Mouse (Mus musculus): ENCODE results near the gene Krt36.

Gene Krt36

DNA sequence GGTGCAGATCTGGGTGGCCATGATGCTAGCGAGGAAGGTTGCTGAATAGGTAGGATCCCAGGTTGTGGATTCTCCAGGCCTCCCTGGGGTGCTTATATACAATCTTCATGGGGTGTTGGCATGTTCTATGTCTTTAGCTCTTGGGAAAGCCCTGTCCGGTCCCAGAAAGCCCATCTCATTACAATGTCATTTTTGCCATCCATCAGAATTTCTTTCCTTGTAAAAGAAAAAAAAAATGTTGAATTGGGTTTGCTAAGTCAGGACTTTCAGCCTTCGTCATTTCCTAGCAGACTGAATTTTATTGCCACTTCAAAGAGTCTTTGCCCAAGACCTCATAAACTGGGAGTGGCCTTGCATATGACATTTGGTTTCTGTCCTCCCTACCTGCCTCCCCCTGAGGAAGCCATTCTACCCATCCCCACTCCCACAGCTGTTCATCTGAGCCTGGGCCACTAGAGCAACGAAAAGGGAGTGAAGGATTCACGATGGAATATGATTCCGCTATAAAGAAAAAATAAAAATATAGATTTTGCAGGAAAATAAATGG is at the start of gene Krt36:
Gene Krt36, minus strand, starts transcription at position 51 of the 547 bp plus-strand sequence.
- DNase-seq (ENCODE audit: low read depth), result no peak

DNA sequence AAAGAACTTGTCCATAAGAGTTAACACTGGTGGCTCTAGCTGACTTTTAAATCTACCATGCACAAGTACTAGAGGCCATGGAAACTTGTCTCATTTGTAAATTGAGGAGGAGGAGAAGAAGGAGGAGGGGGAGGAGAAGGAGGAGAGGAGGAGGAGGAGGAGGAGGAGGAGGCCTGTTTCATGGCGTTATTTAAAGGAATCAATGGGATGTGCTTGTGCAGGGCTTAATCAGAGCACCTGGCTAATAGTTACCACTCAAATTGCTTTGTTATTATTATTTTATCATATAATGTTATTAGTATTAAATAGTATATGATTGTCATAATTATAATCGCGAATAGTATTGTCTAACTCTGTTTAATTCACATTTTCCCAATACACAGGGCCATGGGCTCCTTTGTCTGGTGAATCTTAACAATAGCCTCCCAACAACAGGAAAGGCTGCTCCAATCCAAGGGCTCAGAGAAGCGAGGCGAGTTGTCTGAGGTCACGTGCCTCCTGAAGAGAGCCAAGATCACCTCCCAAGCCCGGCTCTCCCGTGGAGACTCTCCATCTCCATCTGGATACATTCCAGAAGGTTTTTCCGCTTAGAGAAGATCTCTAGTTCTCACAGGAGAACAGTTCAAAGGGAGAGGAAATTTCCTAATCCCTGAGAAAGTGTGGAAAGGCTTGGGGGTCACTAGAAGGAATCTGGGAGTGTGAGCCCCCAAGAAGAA is 43.3 kb upstream of the Krt36 start, which contains the start of gene Krt19:
Gene Krt19, minus strand, starts transcription at position 51 of the 716 bp plus-strand sequence.
- no peak for DNase-seq (ENCODE audit: low read depth)

DNA sequence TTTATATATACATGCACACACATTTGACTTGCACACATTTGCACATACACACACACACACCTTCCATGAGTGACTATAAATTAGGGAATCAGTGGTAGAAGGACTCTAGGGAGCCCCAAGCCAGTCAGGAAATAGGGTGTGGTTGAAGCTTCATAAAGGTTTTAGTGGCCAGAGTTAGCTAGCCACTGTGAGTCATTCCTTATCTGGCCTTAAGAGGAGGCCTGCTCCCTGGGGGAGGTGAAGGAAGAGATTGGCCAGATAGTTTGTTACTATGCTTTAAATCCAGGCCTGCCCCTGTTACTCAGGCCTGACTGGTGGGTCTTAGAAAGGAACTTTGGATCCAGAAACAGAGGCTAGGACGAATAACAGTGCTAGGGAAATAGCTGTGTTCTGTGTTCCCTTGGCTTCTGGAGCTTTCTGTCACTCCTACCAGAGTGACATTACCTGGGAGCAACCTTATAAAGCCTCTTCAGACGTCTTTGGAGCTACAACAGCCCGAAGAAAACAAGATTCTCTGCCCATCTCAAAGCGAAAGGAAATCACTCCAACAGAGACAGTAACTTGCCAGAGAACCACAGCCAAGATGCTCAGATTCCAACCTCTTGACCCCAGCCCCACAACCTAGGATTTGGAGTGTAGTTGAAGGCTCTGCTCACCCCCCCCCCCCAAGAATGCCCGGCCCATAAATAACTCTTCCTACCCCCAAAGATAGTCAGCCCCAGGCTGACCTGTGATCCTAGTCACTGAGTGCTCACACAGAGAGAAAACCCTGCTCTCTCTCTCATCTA is 42.3 kb upstream of the Krt36 start:
- no peak for DNase-seq (ENCODE audit: low read depth)

DNA sequence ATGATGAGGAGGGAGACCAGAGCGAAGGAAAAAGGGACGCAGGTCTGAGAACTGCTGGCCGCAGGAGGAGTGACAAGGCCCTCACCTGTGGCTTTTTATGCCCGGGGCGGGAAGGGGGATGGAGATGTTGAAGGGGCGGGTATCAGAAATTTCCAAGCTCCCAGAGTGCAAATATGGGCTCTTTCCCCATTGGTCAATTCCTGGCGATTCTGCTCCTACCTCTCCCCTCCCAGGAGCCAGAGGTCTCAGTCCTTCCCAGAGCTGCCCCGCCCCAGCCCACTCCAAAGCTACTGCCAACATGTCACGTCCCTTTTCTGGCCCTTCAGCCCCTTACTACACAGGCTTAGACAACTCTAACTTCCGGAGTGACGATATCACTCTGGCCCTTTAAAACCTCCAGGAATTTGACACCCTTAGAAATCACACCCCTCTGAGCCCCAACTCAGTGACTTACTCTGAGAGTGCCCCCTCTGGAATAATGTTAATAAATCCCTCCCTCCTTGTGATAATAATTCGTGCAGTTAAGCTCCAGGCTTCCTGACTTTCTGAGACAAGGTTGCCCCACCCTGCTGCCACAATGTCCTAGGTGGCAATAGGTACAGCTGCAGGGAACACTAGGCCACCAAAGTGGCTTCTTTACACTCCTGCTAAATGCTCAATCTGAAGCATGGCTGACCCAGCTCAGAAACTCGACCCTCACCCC is 40.6 kb upstream of the Krt36 start:
- no peak for DNase-seq (ENCODE audit: low read depth)

DNA sequence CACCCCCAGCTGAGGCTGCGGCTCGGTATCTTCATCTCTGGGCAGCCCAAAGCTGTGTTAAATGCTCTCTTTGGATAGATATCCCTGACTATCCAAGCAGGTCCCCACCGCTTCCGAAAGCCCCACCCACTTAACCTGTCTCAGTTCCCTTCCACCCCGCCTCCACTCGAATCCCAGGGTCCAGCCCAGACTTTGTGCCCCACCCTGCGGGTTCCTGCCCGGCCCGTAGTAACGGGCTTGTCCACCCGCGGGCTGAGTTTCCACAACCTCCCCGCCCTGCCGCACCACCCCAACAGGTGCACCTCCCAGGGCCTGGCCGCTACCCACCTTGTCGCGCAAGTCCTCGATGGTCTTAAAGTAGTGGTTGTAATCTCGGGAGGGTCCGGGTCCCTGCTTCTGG is 39.7 kb upstream of the Krt36 start:
- no peak for DNase-seq (ENCODE audit: low read depth)

DNA sequence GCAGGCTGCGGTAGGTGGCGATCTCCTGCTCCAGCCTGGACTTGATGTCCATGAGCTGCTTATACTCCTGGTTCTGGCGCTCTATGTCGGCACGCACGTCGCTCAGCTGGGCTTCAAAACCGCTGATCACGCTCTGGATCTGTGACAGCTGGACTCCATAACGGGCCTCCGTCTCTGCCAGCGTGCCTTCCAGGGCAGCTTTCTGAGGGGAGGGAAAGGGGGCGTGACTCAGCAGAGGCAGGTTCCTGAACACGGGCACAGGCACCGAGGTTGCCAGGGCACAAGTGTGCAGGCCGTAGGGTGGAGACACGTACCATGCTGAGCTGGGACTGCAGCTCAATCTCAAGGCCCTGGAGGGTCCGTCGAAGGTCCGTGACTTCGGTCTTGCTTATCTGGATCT is 35.5 kb upstream of the Krt36 start:
- no peak for DNase-seq (ENCODE audit: low read depth)

DNA sequence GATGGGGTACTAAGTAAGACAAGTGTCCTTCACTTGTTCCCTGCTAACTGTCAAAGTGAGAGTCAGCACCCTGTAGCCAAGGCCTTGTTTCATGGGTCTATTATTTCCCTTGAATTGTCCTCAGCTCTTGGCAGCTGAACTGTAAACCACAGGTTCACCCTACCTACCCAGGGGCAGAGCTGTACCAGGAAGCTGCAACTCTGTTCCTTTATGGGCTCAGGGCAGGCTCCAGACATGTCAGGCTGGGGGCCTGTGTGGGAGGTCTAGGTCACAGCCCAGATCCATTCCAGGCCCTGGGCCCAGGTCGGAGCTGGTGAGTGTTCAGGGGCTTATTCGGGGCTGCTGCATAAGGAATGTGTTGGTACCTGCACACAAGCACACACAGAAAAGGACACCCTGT is 34.0 kb upstream of the Krt36 start:
- DNase-seq (ENCODE audit: low read depth), result no peak

DNA sequence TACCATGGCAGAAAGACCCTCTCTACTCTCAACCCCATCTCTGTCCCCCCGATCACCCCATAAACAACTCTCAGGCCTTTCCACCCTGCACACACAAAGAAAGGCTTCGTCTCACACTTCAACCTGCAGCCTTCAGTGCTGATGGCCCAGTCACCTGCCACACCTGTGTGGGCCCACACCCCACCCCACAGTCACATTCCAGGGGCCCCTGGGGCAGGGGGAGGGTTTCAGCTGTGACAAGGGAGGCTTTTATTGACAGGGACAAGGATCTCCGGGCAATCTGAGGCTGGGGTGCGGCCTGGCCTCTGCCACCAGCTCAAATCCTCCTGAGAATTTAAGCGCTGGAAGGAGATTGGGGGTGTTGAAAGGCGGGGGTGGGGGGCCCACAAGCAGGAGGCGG is 33.4 kb upstream of the Krt36 start:
- DNase-seq (ENCODE audit: low read depth), result no peak

DNA sequence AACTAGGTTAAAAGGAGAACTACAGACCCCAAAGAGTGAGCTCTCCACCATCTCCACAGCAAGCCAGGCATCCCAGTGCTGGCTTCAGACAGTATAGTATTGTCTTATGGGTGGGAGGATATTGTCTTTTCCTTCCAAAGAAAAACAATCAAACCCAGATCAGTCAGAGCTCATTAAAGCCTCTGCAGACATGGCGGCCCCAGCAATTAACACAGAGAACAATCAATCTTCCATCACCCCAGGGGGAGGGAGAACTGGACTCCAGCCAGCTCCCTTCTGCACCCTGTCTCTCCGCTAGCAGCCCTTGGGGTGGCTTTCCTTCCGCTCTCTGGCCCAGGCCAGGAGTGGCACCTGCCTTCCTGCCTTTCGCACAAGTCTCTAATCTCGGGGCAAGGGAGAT is 32.3 kb upstream of the Krt36 start:
- DNase-seq (ENCODE audit: low read depth), result no peak

DNA sequence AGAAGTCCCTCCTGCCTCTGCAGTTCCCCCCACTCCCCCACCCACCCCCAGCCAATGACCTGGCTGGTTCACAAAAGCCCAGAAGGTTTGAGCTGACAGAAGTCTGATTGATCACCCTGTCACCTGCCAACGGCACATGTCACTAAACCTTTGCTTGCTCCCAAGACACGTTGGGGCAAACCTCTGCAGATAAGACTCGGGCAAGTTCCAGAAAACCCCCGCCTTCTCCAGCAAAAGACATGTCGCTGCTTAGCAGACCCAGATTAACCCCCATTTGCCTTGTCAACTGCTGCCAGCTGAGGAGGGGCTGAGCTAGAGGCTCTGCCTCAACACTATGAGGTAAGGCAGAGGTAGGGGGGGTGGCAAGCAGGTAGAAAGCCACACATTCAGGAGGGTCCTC is 31.1 kb upstream of the Krt36 start:
- no peak for DNase-seq (ENCODE audit: low read depth)

DNA sequence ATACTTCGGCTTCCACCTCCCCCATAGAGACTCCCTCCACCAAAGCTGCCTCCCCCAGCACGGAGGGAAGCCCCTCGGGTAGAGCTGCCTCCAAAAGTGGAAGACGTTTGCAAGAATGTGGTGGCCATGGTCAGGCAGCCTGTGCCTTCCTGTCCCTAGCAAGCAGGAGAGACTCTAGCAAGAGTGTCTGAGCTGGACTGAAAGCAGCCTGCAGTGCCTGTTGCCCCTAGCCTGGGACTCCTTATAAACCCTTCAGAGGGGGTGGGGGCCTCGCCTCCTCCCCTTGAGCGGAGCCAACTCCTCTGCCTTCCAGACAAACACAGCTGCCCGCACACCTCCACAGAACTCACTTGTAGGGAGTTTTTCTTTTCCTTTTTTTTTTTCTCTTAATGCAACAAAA is 30.3 kb upstream of the Krt36 start, which contains the start of gene Krt15:
Gene Krt15, minus strand, starts transcription at position 198 of the 400 bp plus-strand sequence.
- no peak for DNase-seq (ENCODE audit: low read depth)

DNA sequence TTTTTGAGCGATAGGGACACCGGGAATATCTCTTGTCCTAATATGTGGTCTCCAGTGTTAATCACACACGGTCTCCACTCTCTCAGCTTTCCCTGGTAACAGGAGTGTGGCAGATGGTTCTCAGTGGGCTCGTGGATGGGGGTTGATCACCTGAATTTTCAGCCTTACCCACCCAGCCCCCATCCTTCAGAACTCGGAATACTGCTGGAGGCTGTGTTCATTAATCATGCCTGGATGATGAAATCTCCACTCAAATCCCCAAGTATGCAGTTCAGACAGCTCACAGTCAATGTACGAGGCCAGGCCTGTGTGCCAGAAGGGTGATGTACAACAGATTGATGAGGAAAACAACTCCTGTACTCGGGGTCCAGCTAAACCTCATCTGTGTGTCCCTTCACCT is 19.5 kb upstream of the Krt36 start:
- DNase-seq (ENCODE audit: low read depth), result no peak

DNA sequence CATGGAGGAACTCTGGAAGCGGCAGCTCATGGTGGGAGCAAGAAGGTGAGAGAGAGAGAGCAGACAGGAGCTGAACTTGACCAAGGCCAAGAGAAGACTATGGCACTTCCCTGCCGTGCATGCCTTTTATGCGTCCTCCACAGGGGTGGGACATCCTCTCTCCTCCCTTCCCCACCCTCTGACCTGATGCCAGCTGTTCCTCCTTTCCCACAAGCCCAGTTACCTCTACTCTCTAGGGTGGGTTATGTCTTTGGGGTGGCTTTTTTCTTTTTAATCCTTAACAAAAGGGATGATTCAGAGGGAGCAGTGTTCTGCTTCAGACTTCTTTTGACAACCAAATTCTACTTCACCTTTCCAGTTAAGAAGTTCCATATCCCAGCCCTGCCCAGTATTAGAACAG is 16.0 kb upstream of the Krt36 start, which contains the start of gene Krt13:
Gene Krt13, minus strand, starts transcription at position 101 of the 400 bp plus-strand sequence.
- DNase-seq (ENCODE audit: low read depth), result no peak

DNA sequence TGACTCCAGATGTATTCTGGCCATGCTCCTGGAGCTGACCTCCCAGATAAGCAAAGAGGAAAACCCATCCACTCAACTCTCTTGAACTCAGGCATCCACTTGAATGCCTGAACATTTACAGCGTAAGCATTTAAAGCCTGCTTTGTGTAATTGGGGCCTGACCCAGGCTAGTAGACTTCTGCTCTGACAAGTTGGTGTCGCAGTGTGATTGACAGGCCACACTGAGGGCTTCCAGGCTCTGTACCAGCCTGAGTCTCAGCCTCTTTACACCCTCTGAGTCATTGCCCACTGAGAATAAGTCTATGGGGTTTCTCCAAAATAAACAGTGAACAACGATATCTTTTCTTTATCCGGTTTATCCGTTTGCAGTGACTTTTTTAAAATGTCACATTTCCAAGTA is 14.9 kb upstream of the Krt36 start:
- DNase-seq (ENCODE audit: low read depth), result no peak

DNA sequence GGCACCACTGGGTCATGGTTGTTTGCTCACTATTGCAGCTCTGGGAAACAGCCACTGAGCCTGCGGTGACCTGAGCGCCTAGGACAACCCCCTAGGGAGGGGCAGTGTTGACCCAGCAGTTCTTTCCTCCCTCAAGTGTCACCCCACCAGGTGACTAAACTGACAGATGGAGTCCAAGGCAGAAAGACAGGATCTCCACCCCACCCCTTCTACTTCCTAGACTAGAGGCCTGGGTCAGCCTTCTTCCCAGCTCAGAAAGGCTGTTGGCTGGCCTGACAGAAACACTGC is 8.3 kb upstream of the Krt36 start:
- no peak for DNase-seq (ENCODE audit: low read depth)

DNA sequence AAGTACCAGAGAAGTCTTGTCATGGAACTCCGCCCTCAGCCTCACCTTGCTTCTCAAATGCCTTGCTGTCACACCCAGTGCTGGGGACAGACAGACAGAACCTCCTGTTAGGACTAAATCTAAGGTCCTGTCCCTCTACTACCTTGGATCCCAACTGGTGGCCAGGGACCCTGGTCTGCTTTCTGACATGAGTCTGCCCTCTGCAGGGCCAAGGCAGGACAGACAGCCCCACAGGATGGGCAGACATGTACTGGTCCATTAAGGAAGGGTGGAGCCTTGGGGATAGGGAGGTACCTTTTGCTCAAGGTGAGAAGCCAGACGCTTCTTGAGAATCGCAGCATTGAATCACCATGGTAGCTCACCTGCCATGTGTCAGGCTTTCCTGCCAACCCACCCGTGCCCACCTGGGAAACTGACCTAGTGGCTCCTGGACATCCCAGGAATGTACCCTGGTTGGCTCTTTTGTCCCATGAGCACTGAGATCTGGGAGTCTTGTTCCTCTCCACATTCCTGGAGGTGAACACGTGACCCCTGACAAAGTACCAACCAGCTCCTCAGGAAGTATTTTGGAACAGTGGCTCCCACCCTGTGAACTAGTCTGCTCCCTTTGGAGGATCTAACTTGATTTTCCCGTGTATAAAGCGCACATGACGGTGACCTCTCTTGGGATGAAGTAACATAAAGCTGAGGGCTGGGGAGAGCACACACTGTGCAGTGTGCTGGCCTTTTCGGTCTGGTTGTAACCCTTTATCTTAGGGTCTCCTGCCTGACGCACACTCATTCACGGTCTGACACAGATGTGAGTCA is 7.7 kb upstream of the Krt36 start:
- DNase-seq (ENCODE audit: low read depth), result no peak

DNA sequence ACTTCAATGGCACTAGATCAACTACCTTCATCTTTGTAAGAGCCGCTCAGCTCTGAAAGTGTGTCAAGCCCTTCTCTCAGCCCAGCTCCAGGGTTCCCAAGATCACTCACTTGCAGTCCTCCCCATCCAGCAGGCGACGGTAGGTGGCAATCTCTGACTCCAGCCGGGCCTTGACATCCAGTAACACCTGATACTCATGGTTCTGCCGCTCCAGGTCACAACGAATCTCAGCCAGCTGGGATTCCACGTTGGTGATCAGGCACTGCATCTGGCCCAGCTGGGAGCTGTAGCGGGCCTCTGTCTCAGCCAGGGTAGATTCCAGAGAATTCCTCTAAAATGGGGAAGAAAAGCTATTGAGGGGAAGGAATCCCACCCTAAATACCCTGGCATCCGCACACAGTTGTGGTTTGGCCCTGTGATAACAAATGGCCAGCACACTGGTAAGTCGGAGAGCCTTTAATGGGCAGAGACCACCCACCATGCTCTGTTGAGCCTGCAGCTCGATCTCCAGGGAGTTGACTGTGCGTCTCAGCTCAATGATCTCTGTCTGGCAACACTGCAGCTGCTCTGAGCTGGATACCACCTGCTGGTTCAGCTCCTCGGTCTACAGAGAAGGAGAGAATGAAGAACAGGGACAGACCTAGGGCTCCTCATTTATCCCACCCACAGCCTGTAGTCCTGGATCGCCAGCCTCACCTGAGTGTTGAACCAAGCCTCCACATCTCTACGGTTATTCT is 2.6 kb downstream of the Krt36 start:
- no peak for DNase-seq (ENCODE audit: low read depth)

DNA sequence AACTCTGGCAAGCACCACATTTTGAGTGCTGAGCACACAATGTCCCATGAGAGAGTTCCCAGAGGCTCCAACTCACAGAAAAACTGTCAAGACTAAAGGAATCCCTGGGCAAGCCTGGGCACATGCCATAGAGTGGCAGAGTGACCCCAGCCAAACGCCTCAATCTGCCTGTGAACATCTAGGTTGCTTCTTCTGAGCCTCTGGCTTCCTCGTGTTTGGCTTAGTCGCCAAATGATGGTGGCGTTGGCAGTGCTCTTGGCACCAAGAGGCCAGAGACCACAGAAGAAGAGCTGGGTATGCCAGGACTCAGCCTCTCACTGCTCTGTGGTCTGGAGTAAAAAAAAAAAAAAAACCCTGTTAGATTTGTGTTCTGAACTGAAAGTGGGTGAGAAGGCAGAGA is 5.0 kb downstream of the Krt36 start:
- DNase-seq (ENCODE audit: low read depth), result no peak

DNA sequence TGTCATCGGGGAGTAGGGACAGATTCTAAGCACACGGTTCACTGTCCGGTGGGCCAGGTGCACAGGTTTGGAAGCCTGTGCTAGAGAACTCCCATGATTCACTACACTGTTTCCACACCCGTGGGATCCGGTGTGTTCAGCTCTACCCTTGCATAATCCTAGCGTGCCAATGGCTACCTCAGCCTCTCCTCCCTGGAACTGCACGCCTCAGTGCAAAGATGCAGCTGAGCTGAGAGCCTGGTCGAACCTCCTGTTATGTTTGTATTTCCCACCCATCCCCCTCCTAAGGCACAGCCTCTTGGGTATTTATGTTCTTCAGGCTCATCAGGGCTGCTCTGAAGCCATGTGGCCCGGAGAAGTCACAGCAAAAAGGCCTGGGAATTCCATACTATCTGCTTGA is 7.6 kb downstream of the Krt36 start:
- no peak for DNase-seq (ENCODE audit: low read depth)

DNA sequence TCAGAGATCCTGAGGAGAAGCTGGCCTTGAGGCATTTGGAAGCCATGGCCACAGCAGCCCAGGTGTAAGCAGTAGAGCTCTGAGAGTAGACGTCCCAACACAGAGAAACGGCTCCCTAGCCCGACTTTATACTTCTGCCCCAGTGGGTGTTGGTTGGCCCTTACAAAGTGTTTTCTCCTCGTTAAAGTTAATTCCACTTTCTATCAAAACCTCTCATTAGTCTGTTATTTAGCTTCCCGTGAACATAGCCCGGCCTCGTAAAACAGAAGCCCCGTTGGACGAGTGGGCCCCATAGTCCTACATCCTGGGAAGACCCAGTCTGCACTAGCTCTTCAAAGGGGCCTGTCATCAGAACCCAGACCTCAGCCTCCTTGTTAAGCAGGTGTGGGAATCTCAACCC is 9.3 kb downstream of the Krt36 start, which contains the start of gene Krt35:
Gene Krt35, minus strand, starts transcription at position 101 of the 400 bp plus-strand sequence.
- DNase-seq (ENCODE audit: low read depth), result no peak

DNA sequence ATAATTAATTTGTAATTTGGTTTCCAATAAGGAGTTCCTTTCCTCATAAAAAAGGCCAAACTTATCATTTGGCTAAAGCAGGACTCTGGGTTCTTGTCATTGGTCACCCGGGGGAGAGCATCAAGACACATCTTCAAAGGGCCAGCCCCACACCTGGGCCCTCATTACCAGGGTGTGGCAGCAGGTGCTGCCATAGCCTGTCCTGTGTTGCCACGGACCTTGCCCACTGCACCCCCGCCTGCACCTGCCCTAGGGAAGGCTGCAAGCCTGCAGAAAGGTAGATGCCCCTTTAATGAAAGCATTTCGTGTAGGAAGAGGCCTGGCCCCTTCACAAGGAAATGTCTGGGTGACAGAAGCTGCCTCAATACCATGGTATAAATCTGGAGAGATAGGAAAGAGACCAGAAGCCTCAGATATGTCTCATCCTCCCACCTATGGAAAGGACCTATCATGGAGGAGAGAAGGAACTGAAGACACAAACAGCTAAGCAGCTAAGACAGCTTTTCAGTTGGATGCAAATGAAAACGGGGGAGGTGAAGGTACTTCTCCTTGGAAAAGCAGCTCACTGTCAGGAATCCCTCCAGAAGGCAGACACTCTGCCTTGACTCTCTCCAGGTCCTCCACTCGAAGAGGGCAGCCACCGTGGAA is 16.9 kb downstream of the Krt36 start:
- DNase-seq (ENCODE audit: low read depth), result no peak

Measured in c-Kit-positive CD71-positive TER-119-negative erythroid progenitor cells, embryonic 14.5 days (primary cell).